Mouse (Mus musculus) Patski (cell line): ENCODE measurements at regions not wholly inside any gene's neighbourhood (a gene's known extent, or its start where the extent isn't known, plus 50 kb on each side); places are given as distances from the start of the nearest gene placed in this dataset.
A peak's percentile ranks its signal among the peaks of the same experiment; 100 is the strongest.

ENCODE experiments used
- ATAC-seq: fragments of 100-300 bp; one replicate; pipeline ENCODE4 v1.8.0; 2021
- CTCF ChIA-PET: fragments of 350-600 bp; sonication (Branson Sonifier 250); formaldehyde crosslinking; loops from one replicate; lab custom pipeline; 2022; ENCODE audit warnings: inconsistent platforms; lab: Charles Lee
- POLR2A ChIA-PET: fragments of 350-600 bp; sonication (Branson Sonifier 250); formaldehyde crosslinking; loops from one replicate; lab custom pipeline; 2022; ENCODE audit warnings: antibody characterized with exemption, inconsistent platforms; lab: Charles Lee
- DNase-seq: peaks from one replicate; pipeline ENCODE4 v3.0.0-alpha.2; 2011; ENCODE audit warnings: low read depth, low spot score
- H3K27me3 ChIP-seq: fragments of 371-371 bp; one replicate; pipeline ENCODE4 v1.5.1; 2021
- CTCF ChIP-seq: fragments of 100-300 bp; IDR thresholded peaks from one replicate; pipeline ENCODE4 v1.5.1; 2021
- in situ Hi-C: fragments of 300-500 bp; cut with MboI; formaldehyde crosslinking; loops from 3 replicates; pipeline ENCODE4 v1.11.1; 2018; ENCODE audit warnings: low pct_unique_long_range_greater_than_20kb, mixed read lengths

- ChIA-PET POLR2A (no interaction called here), CTCF (no interaction called here)
- in situ Hi-C loops = no loop called here
- H3K27me3 ChIP-seq = peaks cover 4% of the 10 kb centered on the region
- DNase-seq = no peak
- TF ChIP-seq CTCF = no peak
- no peak for ATAC-seq
These were observed 225.2 kb upstream of the Myocd start for GRCm38 (mm10) chr11:65495034-65495433.

GRCm38 (mm10) chr11:65490426-65490825 lies 220.6 kb upstream of the Myocd start:
- ChIA-PET CTCF (no interaction called here), POLR2A (no interaction called here)
- no peak for TF ChIP-seq CTCF
- in situ Hi-C loops = no loop called here
- DNase-seq (no peak), ATAC-seq (no peak)
- peaks cover 2% of the 10 kb centered on the region for H3K27me3 ChIP-seq

- ATAC-seq (no peak), DNase-seq (no peak)
- ChIA-PET POLR2A (no interaction called here), CTCF (no interaction called here)
- no peaks in the 10 kb centered on the region for H3K27me3 ChIP-seq
- TF ChIP-seq CTCF = no peak
- in situ Hi-C loops = no loop called here
These were observed 206.2 kb upstream of the Myocd start for GRCm38 (mm10) chr11:65475821-65476540.

- TF ChIP-seq CTCF = no peak
- ATAC-seq (no peak), DNase-seq (no peak)
- H3K27me3 ChIP-seq = no peaks in the 10 kb centered on the region
- POLR2A ChIA-PET = no interaction called here
- in situ Hi-C loops = no loop called here
- CTCF ChIA-PET = no interaction called here
These were observed 205.5 kb upstream of the Myocd start for GRCm38 (mm10) chr11:65475302-65475701.

GRCm38 (mm10) chr11:65469762-65470741 lies 200.3 kb upstream of the Myocd start:
- no peaks in the 10 kb centered on the region for H3K27me3 ChIP-seq
- DNase-seq (no peak), ATAC-seq (no peak)
- no peak for TF ChIP-seq CTCF
- CTCF ChIA-PET = no interaction called here
- in situ Hi-C loops = no loop called here
- POLR2A ChIA-PET = no interaction called here

GRCm38 (mm10) chr11:65461044-65461443 lies 191.3 kb upstream of the Myocd start:
- in situ Hi-C loops = no loop called here
- CTCF ChIA-PET = interaction anchor here (1.4 to 1.6 kb wide), 2 partner anchors 12 to 70 kb away, joined by 3 to 5 read pairs; no protein-coding TSS in a partner anchor

DNA sequence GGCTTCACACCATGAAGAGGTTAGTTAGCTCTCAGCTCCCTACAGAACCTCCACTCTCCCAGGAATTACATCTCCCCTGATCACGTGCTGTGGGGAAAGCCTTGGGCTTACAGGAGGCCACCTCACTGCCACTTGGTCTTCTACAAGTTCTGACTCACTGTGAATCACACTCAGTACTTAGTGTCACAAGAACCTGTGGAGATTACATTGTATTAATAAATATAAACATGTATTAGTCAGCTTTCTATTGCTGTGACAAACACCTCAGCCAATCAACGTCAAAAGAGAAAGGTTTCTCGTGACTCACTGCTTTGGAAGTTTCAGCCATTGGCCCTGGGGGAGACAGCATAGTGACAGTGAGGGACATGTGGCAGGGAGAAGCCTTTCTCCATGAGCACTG lies 178.6 kb upstream of the Myocd start:
- ATAC-seq (peak; percentile 35), DNase-seq (no peak)
- in situ Hi-C loops = no loop called here
- CTCF ChIA-PET = no interaction called here
- no peaks in the 10 kb centered on the region for H3K27me3 ChIP-seq
- POLR2A ChIA-PET = no interaction called here
- TF ChIP-seq CTCF = no peak

More at GRCm38 (mm10) chr11:65461044-65461443, 191.3 kb upstream of the Myocd start:
- TF ChIP-seq CTCF = no peak
- peaks cover 2% of the 10 kb centered on the region for H3K27me3 ChIP-seq
- POLR2A ChIA-PET = no interaction called here
- DNase-seq (no peak), ATAC-seq (no peak)

DNA sequence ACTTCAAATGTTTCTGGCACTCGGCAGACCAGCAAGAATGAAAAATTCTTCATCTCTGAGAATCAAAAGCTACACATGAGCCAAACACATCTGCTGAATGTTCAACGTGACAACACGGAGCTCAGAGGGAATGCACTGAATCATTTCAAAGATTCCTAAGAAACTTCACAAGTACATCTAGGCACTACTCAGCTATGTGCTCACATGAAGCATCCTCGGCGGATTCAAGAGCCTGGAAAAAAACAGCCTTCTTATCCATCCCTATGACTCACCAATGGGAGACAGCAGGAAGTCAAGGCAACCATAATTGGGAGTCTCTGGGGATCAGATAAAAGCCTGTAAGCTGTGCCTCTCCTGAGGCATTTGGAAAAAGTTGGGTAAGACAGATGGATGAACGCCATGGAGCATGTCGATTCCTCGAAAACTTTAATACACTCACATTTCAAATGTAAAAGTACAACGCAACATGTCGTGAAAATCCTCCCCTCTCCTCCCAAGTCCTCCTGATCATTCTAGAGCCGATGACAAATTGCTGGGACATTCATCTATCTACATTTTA lies 173.8 kb upstream of the Myocd start:
- ChIA-PET POLR2A (no interaction called here), CTCF (no interaction called here)
- H3K27me3 ChIP-seq = no peaks in the 10 kb centered on the region
- in situ Hi-C loops = no loop called here
- TF ChIP-seq CTCF = no peak
- ATAC-seq (no peak), DNase-seq (no peak)

DNA sequence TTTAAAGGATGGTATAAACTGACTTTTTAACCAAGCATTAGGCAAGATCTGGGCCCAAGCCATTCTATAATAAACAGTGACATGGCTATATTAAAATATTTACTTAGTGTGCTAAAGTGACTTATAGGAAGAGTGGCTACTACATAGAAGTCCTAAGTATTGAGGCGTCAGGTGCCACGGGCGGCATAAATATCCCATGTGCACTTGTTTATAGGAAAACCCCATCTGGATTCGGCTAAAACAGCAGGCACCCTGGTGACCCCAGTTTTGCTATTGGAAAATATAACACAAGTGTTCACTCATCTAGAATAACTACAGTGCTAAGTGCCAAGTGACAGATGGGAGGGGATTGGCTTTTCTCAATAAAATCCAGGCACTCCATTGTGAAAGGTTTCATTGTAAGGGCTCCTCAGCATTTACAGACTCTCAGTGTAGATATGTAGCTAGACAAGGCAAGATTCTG lies 165.9 kb upstream of the Myocd start:
- H3K27me3 ChIP-seq = no peaks in the 10 kb centered on the region
- CTCF ChIA-PET = no interaction called here
- DNase-seq = no peak
- no peak for ATAC-seq
- TF ChIP-seq CTCF = no peak
- in situ Hi-C loops = no loop called here
- POLR2A ChIA-PET = interaction anchor here (0.8 kb wide), 1 partner anchor 79 kb away, joined by 3 read pairs; no protein-coding TSS in a partner anchor

- CTCF ChIA-PET = no interaction called here
- in situ Hi-C loops = no loop called here
- DNase-seq (no peak), ATAC-seq (no peak)
- H3K27me3 ChIP-seq = peaks cover 3% of the 10 kb centered on the region
- POLR2A ChIA-PET = interaction anchor here (0.6 to 1.4 kb wide), 2 partner anchors 9 to 10 kb away, joined by 3 read pairs; no protein-coding TSS in a partner anchor
- TF ChIP-seq CTCF = no peak
These were observed 152.1 kb upstream of the Myocd start for GRCm38 (mm10) chr11:65421889-65422288.
